Mouse (Mus musculus) layer of hippocampus, adult 9-11 months (tissue): ENCODE measurements around the gene Kmt2d.
A peak's percentile ranks its signal among the peaks of the same experiment; 100 is the strongest.

Experiments used
- DNase-seq: peaks from one replicate; pipeline ENCODE4 v3.0.0; 2022

Gene Kmt2d

GRCm38 (mm10) chr15:98793141-98793698 is 77.8 kb downstream of the Kmt2d start:
- DNase-seq: no peak

- DNase-seq: peak; percentile 59
Observed at GRCm38 (mm10) chr15:98792233-98793020, 78.6 kb downstream of the Kmt2d start.

GRCm38 (mm10) chr15:98791771-98792170 is 79.2 kb downstream of the Kmt2d start:
- no peak for DNase-seq

- no peak for DNase-seq
Observed at GRCm38 (mm10) chr15:98791221-98791620, 79.8 kb downstream of the Kmt2d start.

DNA sequence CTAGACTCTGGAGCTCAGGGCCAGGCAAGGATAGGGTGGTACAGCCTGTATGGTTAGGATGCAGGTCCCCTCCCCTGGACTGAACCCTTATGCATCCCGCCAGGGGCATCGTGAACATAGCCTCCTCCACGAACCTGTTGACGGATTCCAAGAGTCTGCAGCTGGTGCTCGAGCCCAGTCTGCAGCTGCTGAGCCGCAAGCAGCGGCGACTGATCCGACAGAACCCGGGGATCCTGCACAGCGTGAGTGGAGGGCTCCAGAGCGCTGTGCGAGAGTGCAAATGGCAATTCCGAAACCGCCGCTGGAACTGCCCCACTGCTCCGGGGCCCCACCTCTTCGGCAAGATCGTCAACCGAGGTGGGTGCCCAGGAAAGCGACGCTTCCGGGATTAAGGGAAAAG is 80.2 kb downstream of the Kmt2d start:
- no peak for DNase-seq

- DNase-seq: no peak
Observed at GRCm38 (mm10) chr15:98789661-98790535, 81.1 kb downstream of the Kmt2d start, which contains the start of gene Wnt1. Gene Wnt1 (plus strand): TSS chr15:98789857.

- DNase-seq: no peak
Observed at GRCm38 (mm10) chr15:98788972-98789660, 81.9 kb downstream of the Kmt2d start.

DNA sequence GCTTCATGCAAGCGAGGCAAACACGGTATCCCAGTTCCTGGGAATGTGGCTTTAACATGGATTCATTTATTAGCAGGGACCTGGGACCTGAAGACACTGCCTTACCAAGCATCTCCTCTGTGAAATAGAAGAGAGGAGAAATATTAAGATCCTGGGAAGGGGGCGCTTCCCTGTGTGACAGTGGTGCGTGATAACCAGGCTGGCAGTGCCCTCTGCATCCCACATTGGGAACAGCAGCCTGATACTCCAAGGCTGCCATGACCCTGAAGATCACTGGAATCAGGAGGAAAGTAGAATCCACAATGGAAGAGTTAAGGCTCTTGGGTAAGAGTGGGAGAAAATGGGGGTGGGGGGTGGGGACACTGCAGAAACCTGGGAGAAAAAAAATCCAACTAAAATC is 83.1 kb downstream of the Kmt2d start:
- DNase-seq: no peak

- DNase-seq: no peak
Observed at GRCm38 (mm10) chr15:98785744-98786143, 85.3 kb downstream of the Kmt2d start.
